ENCODE assay signal across 9 mouse cellular contexts in the genomic region with DNA sequence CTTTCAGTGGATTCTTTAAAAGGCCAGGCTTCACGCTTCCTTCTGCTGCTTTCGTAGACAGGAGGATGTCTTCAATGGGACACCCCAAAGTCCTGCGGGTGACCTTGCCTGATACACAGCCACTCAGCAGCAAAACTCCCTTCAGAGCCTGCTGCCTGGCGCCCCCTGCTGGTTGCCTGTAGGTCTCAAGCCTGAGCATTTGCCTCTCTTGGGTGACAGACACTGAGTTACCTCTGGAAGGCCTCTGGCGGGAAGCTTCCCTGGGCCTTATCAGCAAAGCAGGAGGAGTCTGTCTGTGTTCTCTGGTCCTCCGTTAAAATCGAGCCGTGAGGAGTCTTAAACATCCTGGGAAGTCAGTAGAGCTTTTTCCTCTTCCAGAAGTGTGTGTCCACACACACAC. TPM values are rescaled to one million over a fixed set of nuclear protein-coding genes. Genes with fewer than 3 reads are reported as not detected.
DNase-seq lines count a peak whose midpoint lies in the region; ATAC-seq lines count a peak whose summit lies in the region.
"Had no signal": no experiment of that assay in that cellular context is flagged by ENCODE, and none has a peak within 500 bp of the region (broad histone marks: within the 10 kb centered on the region; RNA-seq: fewer than 3 reads in every experiment).

No protein-coding gene starts in this region.

- no peak for ATAC-seq in heart, embryonic 11.5 days (replicated peaks; ENCODE audit: insufficient number of reproducible peaks, low FRiP score, low TSS enrichment)
- ATAC-seq in heart, embryonic 12.5 days (ENCODE audit: insufficient number of reproducible peaks, low FRiP score): peak; percentile 46; the same call in 1 of the 2 replicates
- peak; percentile 71 for ATAC-seq in megakaryocyte progenitor cell, adult 5-6 weeks (replicated peaks; ENCODE audit: poor library complexity)

- no peak overlapping the region for H3K4me2 ChIP-seq in heart, embryonic 11.5 days
- no peak overlapping the region for H3K4me2 ChIP-seq in heart, embryonic 12.5 days

- no peak overlapping the region for H3K27ac ChIP-seq in heart, embryonic 11.5 days (ENCODE audit: low read depth, low read length)
- H3K27ac ChIP-seq in heart, embryonic 12.5 days (ENCODE audit: poor library complexity, severe bottlenecking): 0 out of 2 replicates have a peak overlapping the region, but pooled peaks have one; percentile 31

- peaks cover 19% of the 10 kb centered on the region for H3K4me1 ChIP-seq in heart, embryonic 11.5 days (ENCODE audit: control insufficient read depth, insufficient read depth, low read length)
- peaks cover 34% of the 10 kb centered on the region for H3K4me1 ChIP-seq in heart, embryonic 12.5 days (replicated peaks)

- no peaks in the 10 kb centered on the region; the same call in 1 of the 2 replicates for H3K36me3 ChIP-seq in heart, embryonic 11.5 days (ENCODE audit: control insufficient read depth, insufficient read depth, low read length)
- H3K36me3 ChIP-seq in heart, embryonic 12.5 days: peaks cover 20% of the 10 kb centered on the region

- no peak overlapping the region for H3K4me3 ChIP-seq in heart, embryonic 11.5 days (ENCODE audit: low read depth, low read length)
- no peak overlapping the region for H3K4me3 ChIP-seq in heart, embryonic 12.5 days
- H3K4me3 ChIP-seq: myocyte had no signal

- peak; percentile 95 for DNase-seq in heart, adult 11 months
- peak; percentile 85 to 94 for DNase-seq in adrenal gland, adult 18-20 months (ENCODE audit: low spot score in 2 of 2)
- peak; percentile 76 for DNase-seq in embryo, embryonic 10.5 days (ENCODE audit: low spot score)
- DNase-seq in left cerebral cortex, adult 18-20 months (ENCODE audit: low spot score in 2 of 2): peak; percentile 77 to 86
- peak; percentile 69 to 84 for DNase-seq in spleen, postnatal 14 days (ENCODE audit: low spot score in 2 of 2)

- WGBS in heart, embryonic 11.5 days (ENCODE audit: insufficient replicate concordance): 15% methylated on average over 8 of the region's 8 CpGs
- 14% methylated on average over 8 of the region's 8 CpGs for WGBS in heart, embryonic 12.5 days

- H3K9ac ChIP-seq in heart, embryonic 11.5 days (ENCODE audit: low read depth, low read length): no peak overlapping the region
- H3K9ac ChIP-seq in heart, embryonic 12.5 days: no peak overlapping the region

- no peaks in the 10 kb centered on the region for H3K9me3 ChIP-seq in heart, embryonic 11.5 days (replicated peaks; ENCODE audit: control insufficient read depth, low read length)
- H3K9me3 ChIP-seq in heart, embryonic 12.5 days (replicated peaks): no peaks in the 10 kb centered on the region

- H3K27me3 ChIP-seq in heart, embryonic 11.5 days (ENCODE audit: control insufficient read depth, insufficient read depth, low read length): no peaks in the 10 kb centered on the region
- H3K27me3 ChIP-seq in heart, embryonic 12.5 days (replicated peaks): no peaks in the 10 kb centered on the region

RNA-seq across cellular contexts. Expression of a gene that starts 49.3 kb away (rescaled TPM):
- 26.5 and 26.9 TPM in 2 replicates for polyA plus RNA-seq in heart, embryonic 11.5 days (2014; fragmentation: Nextera tagmentation; extraction: Ambion mirVana)
- 10 to 100 TPM; 45.3 TPM for total RNA-seq in adrenal gland, adult 18-20 months (2021)
- polyA plus RNA-seq in heart, embryonic 12.5 days (2016; fragmentation: Nextera tagmentation; extraction: Ambion mirVana): 28.9 and 29.6 TPM in 2 replicates
- total RNA-seq in left cerebral cortex, adult 18-20 months (2021): 10 to 100 TPM; 15.5 to 16.7 TPM
- 50.4 and 52.7 TPM in 2 replicates for total RNA-seq in megakaryocyte progenitor cell, adult 5-6 weeks (2015)
- total RNA-seq in megakaryocyte progenitor cell, adult 5-6 weeks (2017): 31.3 and 35.4 TPM in 2 replicates

RNA-seq across cellular contexts. Expression of a gene that starts 50.7 kb away (rescaled TPM):
- 3.0 and 3.3 TPM in 2 replicates for polyA plus RNA-seq in heart, embryonic 11.5 days (2014; fragmentation: Nextera tagmentation; extraction: Ambion mirVana)
- total RNA-seq in adrenal gland, adult 18-20 months (2021): 10 to 100 TPM in 1 of 2 experiments, 1 to 10 TPM in 1; 9.7 to 13.4 TPM
- 3.8 and 3.9 TPM in 2 replicates for polyA plus RNA-seq in heart, embryonic 12.5 days (2016; fragmentation: Nextera tagmentation; extraction: Ambion mirVana)
- total RNA-seq in left cerebral cortex, adult 18-20 months (2021): 100 to 1,000 TPM; 121 to 135 TPM
- 7.5 and 8.3 TPM in 2 replicates for total RNA-seq in megakaryocyte progenitor cell, adult 5-6 weeks (2015)
- 9.8 and 11.0 TPM in 2 replicates for total RNA-seq in megakaryocyte progenitor cell, adult 5-6 weeks (2017)

Comparison
In these comparisons a context has a peak if more than half of its experiments do, and no peak if none do; other contexts are left out.
1. RNA of a gene that starts 50.7 kb away (total RNA-seq): 121 to 135 TPM in left cerebral cortex, adult 18-20 months; 9.7 to 13.4 TPM in adrenal gland, adult 18-20 months and 7.5 to 11.0 TPM in megakaryocyte progenitor cell, adult 5-6 weeks; every median in the first group is over 4 times any median in the second.
2. Peak in every context shown above with its lines, with median percentiles within 50 percentile points of each other: DNase-seq.